ENCODE assay signal across 8 mouse cellular contexts in genomic region chr9:44484311-44485104, GRCm38 (mm10). TPM values are rescaled to one million over a fixed set of nuclear protein-coding genes. Genes with fewer than 3 reads are reported as not detected.
DNase-seq lines count a peak whose midpoint lies in the region; ATAC-seq and TF ChIP-seq lines count a peak whose summit lies in the region.

No protein-coding gene starts in this region.

- peak overlapping the region; percentile 86 for H3K4me3 ChIP-seq in cerebellum, adult 2 months (replicated peaks; ENCODE audit: insufficient read depth, low read depth, low read length)
- H3K4me3 ChIP-seq in testis, adult 2 months (ENCODE audit: control insufficient read depth, low read depth, low read length): peak overlapping the region; percentile 85
- H3K4me3 ChIP-seq in intestine, embryonic 15.5 days (replicated peaks): peak overlapping the region; percentile 95
- peak overlapping the region; percentile 98 for H3K4me3 ChIP-seq in midbrain, embryonic 13.5 days (replicated peaks)

- TF ChIP-seq POLR2A in cerebellum, adult 2 months (IDR thresholded peaks at IDR 0.05; ENCODE audit: borderline replicate concordance, insufficient read depth, low read length): no peak
- no peak for TF ChIP-seq POLR2A in testis, adult 2 months (IDR thresholded peaks at IDR 0.05; ENCODE audit: control insufficient read depth, low read depth, low read length)

- H3K4me2 ChIP-seq in intestine, embryonic 15.5 days (replicated peaks): peak overlapping the region; percentile 86
- peak overlapping the region; percentile 99 for H3K4me2 ChIP-seq in midbrain, embryonic 13.5 days (replicated peaks)

- WGBS in cerebellum, adult 2 months: 1% methylated on average over 7 of the region's 7 CpGs
- 19% methylated on average over 7 of the region's 7 CpGs for WGBS in intestine, embryonic 15.5 days
- WGBS in midbrain, embryonic 13.5 days: 36% methylated on average over 7 of the region's 7 CpGs

- TF ChIP-seq CTCF in cerebellum, adult 2 months (IDR thresholded peaks at IDR 0.05; ENCODE audit: borderline replicate concordance, insufficient read depth, low read depth, low read length): no peak
- TF ChIP-seq CTCF in testis, adult 2 months (IDR thresholded peaks at IDR 0.05; ENCODE audit: control insufficient read depth, insufficient read depth, insufficient replicate concordance, low read depth, low read length): no peak

- no peaks in the 10 kb centered on the region for H3K9me3 ChIP-seq in intestine, embryonic 15.5 days
- no peaks in the 10 kb centered on the region for H3K9me3 ChIP-seq in midbrain, embryonic 13.5 days

- H3K27ac ChIP-seq in cerebellum, adult 2 months (ENCODE audit: insufficient read depth, low read length): peak overlapping the region; percentile 90
- H3K27ac ChIP-seq in testis, adult 2 months (ENCODE audit: control insufficient read depth, insufficient read depth, low read depth, low read length): peak overlapping the region; percentile 77
- peak overlapping the region; percentile 98 for H3K27ac ChIP-seq in intestine, embryonic 15.5 days
- H3K27ac ChIP-seq in midbrain, embryonic 13.5 days: no peak overlapping the region

- H3K36me3 ChIP-seq in testis, adult 2 months (ENCODE audit: control insufficient read depth, insufficient read depth, low read length): no peaks in the 10 kb centered on the region
- no peaks in the 10 kb centered on the region for H3K36me3 ChIP-seq in intestine, embryonic 15.5 days
- no peaks in the 10 kb centered on the region for H3K36me3 ChIP-seq in midbrain, embryonic 13.5 days

- peak overlapping the region; percentile 93 for H3K9ac ChIP-seq in intestine, embryonic 15.5 days
- H3K9ac ChIP-seq in midbrain, embryonic 13.5 days (replicated peaks): peak overlapping the region; percentile 98

- ATAC-seq in intestine, embryonic 15.5 days: no peak
- no peak for ATAC-seq in midbrain, embryonic 13.5 days
- no peak for ATAC-seq in inflammation-experienced regulatory T-cells, adult 6 months

- peak; percentile 23 to 29 for DNase-seq in cerebellum, adult 2 months
- DNase-seq in cerebellum, adult 18-20 months: no peak
- DNase-seq in testis, postnatal 14 days (ENCODE audit: low spot score): no peak
- DNase-seq in frontal cortex, postnatal 25 days (ENCODE audit: low spot score in 2 of 2): no peak

- peaks cover 42% of the 10 kb centered on the region for H3K4me1 ChIP-seq in cerebellum, adult 2 months (ENCODE audit: control insufficient read depth, insufficient read depth, low read length)
- peaks cover 14% of the 10 kb centered on the region for H3K4me1 ChIP-seq in testis, adult 2 months (ENCODE audit: control insufficient read depth, insufficient read depth, low read length)
- H3K4me1 ChIP-seq in intestine, embryonic 15.5 days (replicated peaks): peaks cover 71% of the 10 kb centered on the region
- H3K4me1 ChIP-seq in midbrain, embryonic 13.5 days (replicated peaks): peaks cover 79% of the 10 kb centered on the region

- no peaks in the 10 kb centered on the region for H3K27me3 ChIP-seq in cerebellum, adult 2 months (ENCODE audit: control insufficient read depth, insufficient read depth, low read length)
- H3K27me3 ChIP-seq in testis, adult 2 months (ENCODE audit: control insufficient read depth, insufficient read depth, low read length): no peaks in the 10 kb centered on the region
- no peaks in the 10 kb centered on the region for H3K27me3 ChIP-seq in intestine, embryonic 15.5 days (replicated peaks)
- no peaks in the 10 kb centered on the region for H3K27me3 ChIP-seq in midbrain, embryonic 13.5 days

RNA-seq across cellular contexts. Expression of gene Bcl9l, which starts 1.9 kb away (rescaled TPM):
- polyA plus RNA-seq in cerebellum, adult 2 months (2012; rRNA removed): 22.0 and 22.3 TPM in 2 replicates
- polyA plus RNA-seq in testis, adult 2 months (2012; rRNA removed): 8.4 and 9.1 TPM in 2 replicates
- 7.5 and 7.8 TPM in 2 replicates for polyA plus RNA-seq in intestine, embryonic 15.5 days (2015; fragmentation: Nextera tagmentation; extraction: Ambion mirVana)
- 8.0 and 9.2 TPM in 2 replicates for polyA plus RNA-seq in midbrain, embryonic 13.5 days (2015; fragmentation: Nextera tagmentation; extraction: Ambion mirVana)
- polyA plus RNA-seq in inflammation-experienced regulatory T-cells, adult 6 months (2017; shearing (Covaris generic)): 10 to 100 TPM; 11.1 to 12.4 (median 12.2) TPM

RNA-seq across cellular contexts. Expression of gene Upk2, which starts 29.7 kb away (rescaled TPM):
- polyA plus RNA-seq in cerebellum, adult 2 months (2012; rRNA removed): 0.13 TPM in 1 of 2 replicates, not detected in the other
- polyA plus RNA-seq in testis, adult 2 months (2012; rRNA removed): 2.2 and 4.3 TPM in 2 replicates
- 1.2 TPM in 2 replicates for polyA plus RNA-seq in intestine, embryonic 15.5 days (2015; fragmentation: Nextera tagmentation; extraction: Ambion mirVana)
- polyA plus RNA-seq in midbrain, embryonic 13.5 days (2015; fragmentation: Nextera tagmentation; extraction: Ambion mirVana): not detected in 2 replicates
- polyA plus RNA-seq in inflammation-experienced regulatory T-cells, adult 6 months (2017; shearing (Covaris generic)): not detected

RNA-seq across cellular contexts. Expression of gene Foxr1, which starts 43.6 kb away (rescaled TPM):
- not detected in 2 replicates for polyA plus RNA-seq in cerebellum, adult 2 months (2012; rRNA removed)
- polyA plus RNA-seq in testis, adult 2 months (2012; rRNA removed): 1.5 and 2.0 TPM in 2 replicates
- polyA plus RNA-seq in intestine, embryonic 15.5 days (2015; fragmentation: Nextera tagmentation; extraction: Ambion mirVana): not detected in 2 replicates
- polyA plus RNA-seq in midbrain, embryonic 13.5 days (2015; fragmentation: Nextera tagmentation; extraction: Ambion mirVana): not detected in 2 replicates
- polyA plus RNA-seq in inflammation-experienced regulatory T-cells, adult 6 months (2017; shearing (Covaris generic)): under 1 TPM in 2 of 3 experiments, not detected in 1; 0.17 to 0.72 TPM

Comparison
In these comparisons a context has a peak if more than half of its experiments do, and no peak if none do; other contexts are left out.
1. DNase-seq: peak in cerebellum, adult 2 months (2 of 2); none in cerebellum, adult 18-20 months (0 of 2), testis, postnatal 14 days (single experiment) and frontal cortex, postnatal 25 days (0 of 2).
2. Peak in every context shown above with its lines, with median percentiles within 50 percentile points of each other: H3K4me3 ChIP-seq.